Mouse (Mus musculus) neural tube, embryonic 12.5 days (tissue): ENCODE results near the gene Zfp846. TPM values are rescaled to one million over a fixed set of nuclear protein-coding genes. Genes with fewer than 3 reads are reported as not detected.
"Not testable (repeated sequence)": the region's sequence is repeated elsewhere in the genome, so short reads cannot be mapped to it uniquely, and the experiment has no call there.

Source experiments
- ATAC-seq: fragments of 200-750 bp; cut with Nextera tagmentation; 2 replicates; pipeline ENCODE4 v1.8.0; 2017; ENCODE audit warnings: low read depth, mild to moderate bottlenecking, moderate TSS enrichment, moderate library complexity; ENCODE audit not compliant: low FRiP score
- H3K27ac ChIP-seq: fragments of 300-500 bp; sonication (generic); 2 replicates; pipeline ENCODE4 v1.5.1; 2016
- H3K27me3 ChIP-seq: fragments of 300-500 bp; sonication (generic); replicated peaks from 2 replicates; pipeline ENCODE4 v1.6.1; 2016; ENCODE audit warnings: mild to moderate bottlenecking
- H3K36me3 ChIP-seq: fragments of 300-500 bp; sonication (generic); 2 replicates; pipeline ENCODE4 v1.6.1; 2016; ENCODE audit warnings: mild to moderate bottlenecking
- H3K4me1 ChIP-seq: fragments of 300-500 bp; sonication (generic); 2 replicates; pipeline ENCODE4 v1.6.1; 2016
- H3K4me2 ChIP-seq: fragments of 300-500 bp; sonication (generic); replicated peaks from 2 replicates; pipeline ENCODE4 v1.6.1; 2016; ENCODE audit warnings: mild to moderate bottlenecking
- H3K4me3 ChIP-seq: fragments of 300-500 bp; sonication (generic); 2 replicates; pipeline ENCODE4 v1.5.1; 2016
- H3K9ac ChIP-seq: fragments of 300-500 bp; sonication (generic); 2 replicates; pipeline ENCODE4 v1.6.1; 2016; ENCODE audit warnings: mild to moderate bottlenecking
- H3K9me3 ChIP-seq: fragments of 300-500 bp; sonication (generic); 2 replicates; pipeline ENCODE4 v1.6.1; 2016; ENCODE audit warnings: mild to moderate bottlenecking
- WGBS: fragments of 180-500 bp; shearing (Covaris S2); methylation state at CpG from one replicate; pipeline ENCODE4 v1.1.7; 2016; 5-methylcytosine and 5-hydroxymethylcytosine counted together
- polyA plus RNA-seq: library from polyadenylated mRNA; unstranded; fragments of >200 nt; fragmentation: Nextera tagmentation; extraction: Ambion mirVana; gene quantifications from 2 replicates; pipeline ENCODE4 v1.2.1, GENCODE M21; 2016

Gene Zfp846
- polyA plus RNA-seq, 1 experiment from 2014 or later: 28.4 TPM

DNA sequence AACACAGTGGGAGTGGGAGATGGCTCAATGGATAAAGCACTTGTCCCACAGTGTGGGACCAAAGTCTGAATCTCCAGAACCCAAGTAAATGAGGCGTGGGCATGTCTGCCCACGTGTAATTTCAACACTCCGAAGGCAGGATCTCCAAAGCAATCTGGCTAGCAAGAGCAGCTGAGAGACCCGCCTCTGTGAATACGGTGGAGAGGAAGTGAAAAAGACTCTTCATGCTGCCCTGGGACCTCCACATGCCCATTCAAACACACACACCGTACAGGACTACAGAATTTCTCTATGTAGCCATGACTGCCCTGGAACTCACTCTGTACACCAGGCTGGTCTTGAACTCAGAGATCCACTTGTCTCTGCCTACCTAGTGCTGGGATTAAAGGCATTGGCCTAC lies 20.2 kb downstream of the Zfp846 start:
- H3K27ac ChIP-seq: no peak overlapping the region
- 84% methylated on average over 6 of the region's 6 CpGs for WGBS
- H3K4me3 ChIP-seq: no peak overlapping the region
- H3K4me1 ChIP-seq: no peaks in the 10 kb centered on the region
- peaks cover 12% of the 10 kb centered on the region for H3K36me3 ChIP-seq
- no peaks in the 10 kb centered on the region for H3K9me3 ChIP-seq
- H3K4me2 ChIP-seq: no peak overlapping the region
- H3K9ac ChIP-seq: no peak overlapping the region
- H3K27me3 ChIP-seq: no peaks in the 10 kb centered on the region
- no peak for ATAC-seq

DNA sequence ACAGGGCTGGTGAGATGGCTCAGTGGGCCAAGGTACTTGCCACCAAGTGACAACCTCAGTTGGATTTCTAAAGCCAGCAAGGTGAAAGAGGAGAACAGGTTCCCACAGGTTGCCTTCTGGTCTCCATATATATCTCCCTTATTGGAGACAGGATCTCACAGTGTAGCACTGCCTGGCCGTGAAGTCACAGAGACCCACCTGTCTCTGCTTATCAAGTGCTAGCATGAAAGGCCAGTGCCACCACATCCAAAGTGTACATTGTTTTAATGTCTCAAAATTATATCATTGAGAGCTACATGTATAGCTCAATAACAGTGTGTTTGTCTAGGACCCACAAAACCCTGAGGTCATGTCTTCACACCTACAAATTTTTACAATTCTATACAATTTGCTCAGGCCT lies 25.2 kb downstream of the Zfp846 start:
- no peak overlapping the region for H3K27ac ChIP-seq
- ATAC-seq: no peak
- H3K4me3 ChIP-seq: no peak overlapping the region
- no peaks in the 10 kb centered on the region for H3K27me3 ChIP-seq
- WGBS: 93% methylated on average over 1 of the region's 1 CpGs
- H3K9ac ChIP-seq: no peak overlapping the region
- peak overlapping the region; percentile 67 for H3K4me2 ChIP-seq
- H3K4me1 ChIP-seq: no peaks in the 10 kb centered on the region
- H3K36me3 ChIP-seq: peaks cover 2% of the 10 kb centered on the region; the same call in 1 of the 2 replicates
- no peaks in the 10 kb centered on the region for H3K9me3 ChIP-seq

DNA sequence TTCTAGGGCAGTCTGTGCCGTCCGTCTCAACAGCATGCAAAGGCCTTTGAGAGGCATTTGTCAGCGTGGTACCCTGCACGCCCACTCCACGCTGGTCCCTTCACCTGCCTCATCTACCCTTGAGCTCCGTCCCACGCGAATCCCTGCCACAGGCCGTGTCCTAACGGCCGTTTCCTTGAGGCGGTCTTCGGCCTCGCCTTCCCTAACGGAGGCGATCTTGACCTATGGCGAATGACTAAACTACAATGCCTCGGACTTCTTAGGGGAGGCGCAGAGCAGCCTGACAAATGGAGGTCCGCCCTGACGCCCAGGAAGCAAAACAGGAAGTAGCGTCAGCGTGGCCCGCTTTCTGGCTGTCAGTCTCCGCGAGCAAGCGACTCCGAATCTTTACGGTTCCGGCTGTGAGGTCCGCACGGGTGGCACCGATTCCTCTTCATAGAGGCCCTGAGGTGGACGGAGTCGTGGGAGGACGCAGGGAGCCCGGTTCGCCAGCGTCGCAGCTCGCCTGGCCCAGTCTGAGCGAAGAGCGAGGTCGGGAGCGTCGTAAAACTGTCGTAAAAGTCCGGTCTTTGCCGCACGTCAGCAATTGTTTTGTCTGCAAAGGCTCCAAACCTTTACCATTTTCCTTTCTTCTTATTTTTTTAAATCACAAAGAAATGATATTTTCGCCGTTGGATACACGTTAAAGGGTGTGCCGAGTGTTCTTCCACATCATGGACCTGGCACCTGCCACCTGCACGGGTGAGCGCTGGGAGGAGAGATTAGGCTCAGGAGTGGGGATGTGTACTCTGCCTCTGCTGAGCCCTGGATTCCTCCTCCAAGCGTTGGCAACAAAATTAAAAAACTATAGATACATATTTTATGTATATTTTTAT lies 26.2 kb downstream of the Zfp846 start:
- WGBS: under 1% methylated on average over 57 of the region's 57 CpGs
- Histone ChIP-seq H3K27ac (peak overlapping the region; percentile 89), H3K4me1 (no peaks in the 10 kb centered on the region), H3K9me3 (no peaks in the 10 kb centered on the region), H3K9ac (peak overlapping the region; percentile 80), H3K4me2 (peak overlapping the region; percentile 67), H3K4me3 (peak overlapping the region; percentile 73), H3K27me3 (no peaks in the 10 kb centered on the region), H3K36me3 (no peaks in the 10 kb centered on the region)
- ATAC-seq: peak; percentile 88

- no peaks in the 10 kb centered on the region for H3K4me1 ChIP-seq
- H3K9me3 ChIP-seq: no peaks in the 10 kb centered on the region
- no peak overlapping the region for H3K9ac ChIP-seq
- H3K36me3 ChIP-seq: no peaks in the 10 kb centered on the region
- 91% methylated on average over 5 of the region's 5 CpGs for WGBS
- no peak overlapping the region for H3K4me2 ChIP-seq
- H3K27me3 ChIP-seq: no peaks in the 10 kb centered on the region
- H3K4me3 ChIP-seq: no peak overlapping the region
- no peak for ATAC-seq
- no peak overlapping the region for H3K27ac ChIP-seq
These were observed 28.9 kb downstream of the Zfp846 start for GRCm38 (mm10) chr9:20609831-20610464.

GRCm38 (mm10) chr9:20611976-20612375 lies 30.9 kb downstream of the Zfp846 start:
- no peak overlapping the region for H3K4me3 ChIP-seq

DNA sequence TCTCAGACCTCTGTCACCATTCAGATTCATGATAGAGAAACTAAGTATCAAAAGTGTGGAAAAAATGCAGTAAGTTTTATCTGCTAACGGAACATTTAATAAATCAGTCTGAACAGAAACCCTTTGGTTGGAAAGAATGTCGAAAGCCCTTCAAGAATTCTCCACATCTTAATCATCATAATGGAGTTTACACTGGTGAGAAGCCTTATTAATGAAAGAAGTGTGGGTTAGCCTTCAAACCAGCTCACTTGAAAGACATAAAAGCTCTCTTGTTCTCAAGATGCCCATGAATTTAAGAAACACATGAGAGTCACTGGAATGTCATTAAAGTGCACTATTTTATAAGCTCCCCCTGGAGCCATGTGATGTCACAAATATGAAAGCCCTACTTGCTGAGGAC lies 35.6 kb downstream of the Zfp846 start:
- H3K4me1 ChIP-seq: no peaks in the 10 kb centered on the region
- no peaks in the 10 kb centered on the region for H3K27me3 ChIP-seq
- no peaks in the 10 kb centered on the region for H3K9me3 ChIP-seq
- no peak for ATAC-seq
- no peak overlapping the region for H3K27ac ChIP-seq
- WGBS: 88% methylated on average over 2 of the region's 2 CpGs
- no peak overlapping the region for H3K9ac ChIP-seq
- peaks cover 3% of the 10 kb centered on the region; the same call in 1 of the 2 replicates for H3K36me3 ChIP-seq
- H3K4me3 ChIP-seq: no peak overlapping the region
- H3K4me2 ChIP-seq: no peak overlapping the region

More at GRCm38 (mm10) chr9:20611976-20612375, 30.9 kb downstream of the Zfp846 start:
- Histone ChIP-seq H3K27ac (no peak overlapping the region), H3K36me3 (no peaks in the 10 kb centered on the region), H3K4me2 (no peak overlapping the region), H3K4me1 (no peaks in the 10 kb centered on the region), H3K9me3 (no peaks in the 10 kb centered on the region), H3K9ac (no peak overlapping the region), H3K27me3 (no peaks in the 10 kb centered on the region)
- ATAC-seq: no peak
- 81% methylated on average over 5 of the region's 5 CpGs for WGBS

GRCm38 (mm10) chr9:20631332-20631731 lies 50.2 kb downstream of the Zfp846 start:
- no peaks in the 10 kb centered on the region for H3K4me1 ChIP-seq
- H3K4me2 ChIP-seq: no peak overlapping the region
- H3K27me3 ChIP-seq: no peaks in the 10 kb centered on the region
- no peaks in the 10 kb centered on the region; the same call in 1 of the 2 replicates for H3K36me3 ChIP-seq
- WGBS: 93% methylated on average over 2 of the region's 2 CpGs
- no peak for ATAC-seq
- H3K4me3 ChIP-seq: no peak overlapping the region
- H3K9ac ChIP-seq: no peak overlapping the region
- no peak overlapping the region for H3K27ac ChIP-seq
- no peaks in the 10 kb centered on the region for H3K9me3 ChIP-seq

DNA sequence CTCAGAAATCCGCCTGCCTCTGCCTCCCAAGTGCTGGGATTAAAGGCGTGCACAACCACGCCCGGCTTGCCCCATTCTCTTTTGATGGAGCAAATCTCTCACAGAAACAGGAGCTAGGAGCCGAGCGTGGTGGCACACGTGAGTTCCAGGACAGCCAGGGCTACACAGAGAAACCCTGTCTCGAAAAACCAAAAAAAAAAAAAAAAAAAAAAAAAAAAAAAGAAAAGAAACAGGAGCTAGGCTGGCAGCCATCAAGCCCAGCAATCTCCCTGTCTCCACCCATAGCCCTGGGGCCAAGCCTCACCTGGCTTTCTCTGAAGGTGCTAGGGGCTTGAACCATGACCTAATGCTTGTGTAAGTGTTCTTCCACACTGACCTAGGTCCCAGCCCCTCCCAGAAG lies 54.6 kb downstream of the Zfp846 start:
- WGBS: 92% methylated on average over 8 of the region's 8 CpGs
- H3K4me2 ChIP-seq, ATAC-seq, H3K9me3 ChIP-seq, H3K27me3 ChIP-seq, H3K27ac ChIP-seq, H3K4me3 ChIP-seq, H3K4me1 ChIP-seq, H3K9ac ChIP-seq: not testable (repeated sequence)
- peaks cover 21% of the 10 kb centered on the region for H3K36me3 ChIP-seq

GRCm38 (mm10) chr9:20636256-20636655 lies 55.2 kb downstream of the Zfp846 start:
- Histone ChIP-seq H3K27ac (no peak overlapping the region), H3K9me3 (no peaks in the 10 kb centered on the region), H3K36me3 (peaks cover 21% of the 10 kb centered on the region), H3K9ac (no peak overlapping the region), H3K4me3 (no peak overlapping the region), H3K4me1 (peaks cover 7% of the 10 kb centered on the region), H3K4me2 (no peak overlapping the region), H3K27me3 (no peaks in the 10 kb centered on the region)
- 79% methylated on average over 3 of the region's 3 CpGs for WGBS
- no peak for ATAC-seq

GRCm38 (mm10) chr9:20636790-20637189 lies 55.7 kb downstream of the Zfp846 start:
- H3K36me3 ChIP-seq: peaks cover 21% of the 10 kb centered on the region
- H3K4me3 ChIP-seq: no peak overlapping the region
- H3K4me2 ChIP-seq: no peak overlapping the region
- 89% methylated on average over 2 of the region's 2 CpGs for WGBS
- H3K27me3 ChIP-seq: no peaks in the 10 kb centered on the region
- H3K4me1 ChIP-seq: peaks cover 12% of the 10 kb centered on the region
- no peaks in the 10 kb centered on the region for H3K9me3 ChIP-seq
- H3K9ac ChIP-seq: no peak overlapping the region
- H3K27ac ChIP-seq: no peak overlapping the region
- ATAC-seq: no peak

DNA sequence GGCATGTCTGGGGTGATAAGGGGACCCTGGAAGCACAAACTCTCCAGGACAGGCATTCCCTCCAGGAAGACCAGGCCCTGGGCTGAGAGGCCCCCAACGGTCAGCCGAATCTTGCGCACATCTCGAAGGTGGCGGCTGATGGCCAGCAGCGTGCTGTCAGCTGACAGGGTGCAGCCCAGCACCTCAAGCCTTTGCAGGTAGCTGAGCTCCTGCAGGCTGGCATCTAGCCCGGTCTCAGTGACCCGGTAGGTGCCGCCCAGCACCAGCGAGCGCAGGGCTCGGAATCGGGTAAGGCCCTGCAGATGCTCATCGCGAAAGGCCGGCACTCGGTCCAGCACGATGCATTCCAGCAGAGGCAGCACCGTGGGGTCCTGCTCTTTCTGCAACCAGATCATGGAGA lies 57.5 kb downstream of the Zfp846 start:
- no peak for ATAC-seq
- H3K27me3 ChIP-seq: no peaks in the 10 kb centered on the region
- no peak overlapping the region for H3K4me3 ChIP-seq
- H3K4me1 ChIP-seq: peaks cover 17% of the 10 kb centered on the region
- H3K4me2 ChIP-seq: no peak overlapping the region
- no peak overlapping the region for H3K27ac ChIP-seq
- H3K36me3 ChIP-seq: peaks cover 21% of the 10 kb centered on the region
- no peaks in the 10 kb centered on the region for H3K9me3 ChIP-seq
- 95% methylated on average over 19 of the region's 19 CpGs for WGBS
- no peak overlapping the region for H3K9ac ChIP-seq

GRCm38 (mm10) chr9:20639486-20639885 lies 58.4 kb downstream of the Zfp846 start:
- peaks cover 21% of the 10 kb centered on the region for H3K36me3 ChIP-seq
- H3K9me3 ChIP-seq: no peaks in the 10 kb centered on the region
- H3K9ac ChIP-seq: no peak overlapping the region
- H3K27ac ChIP-seq: no peak overlapping the region
- H3K4me3 ChIP-seq: no peak overlapping the region
- H3K4me1 ChIP-seq: peaks cover 21% of the 10 kb centered on the region
- no peak overlapping the region for H3K4me2 ChIP-seq
- H3K27me3 ChIP-seq: no peaks in the 10 kb centered on the region
- 94% methylated on average over 4 of the region's 4 CpGs for WGBS
- no peak for ATAC-seq
